Mouse (Mus musculus) cerebellum, adult 9-10 months (tissue): ENCODE results near the gene Leng8.
"Not testable (repeated sequence)": the region's sequence is repeated elsewhere in the genome, so short reads cannot be mapped to it uniquely, and the experiment has no call there.

Experiments used
- DNase-seq: peaks from one replicate; pipeline ENCODE4 v3.0.0; 2022

Gene Leng8

DNA sequence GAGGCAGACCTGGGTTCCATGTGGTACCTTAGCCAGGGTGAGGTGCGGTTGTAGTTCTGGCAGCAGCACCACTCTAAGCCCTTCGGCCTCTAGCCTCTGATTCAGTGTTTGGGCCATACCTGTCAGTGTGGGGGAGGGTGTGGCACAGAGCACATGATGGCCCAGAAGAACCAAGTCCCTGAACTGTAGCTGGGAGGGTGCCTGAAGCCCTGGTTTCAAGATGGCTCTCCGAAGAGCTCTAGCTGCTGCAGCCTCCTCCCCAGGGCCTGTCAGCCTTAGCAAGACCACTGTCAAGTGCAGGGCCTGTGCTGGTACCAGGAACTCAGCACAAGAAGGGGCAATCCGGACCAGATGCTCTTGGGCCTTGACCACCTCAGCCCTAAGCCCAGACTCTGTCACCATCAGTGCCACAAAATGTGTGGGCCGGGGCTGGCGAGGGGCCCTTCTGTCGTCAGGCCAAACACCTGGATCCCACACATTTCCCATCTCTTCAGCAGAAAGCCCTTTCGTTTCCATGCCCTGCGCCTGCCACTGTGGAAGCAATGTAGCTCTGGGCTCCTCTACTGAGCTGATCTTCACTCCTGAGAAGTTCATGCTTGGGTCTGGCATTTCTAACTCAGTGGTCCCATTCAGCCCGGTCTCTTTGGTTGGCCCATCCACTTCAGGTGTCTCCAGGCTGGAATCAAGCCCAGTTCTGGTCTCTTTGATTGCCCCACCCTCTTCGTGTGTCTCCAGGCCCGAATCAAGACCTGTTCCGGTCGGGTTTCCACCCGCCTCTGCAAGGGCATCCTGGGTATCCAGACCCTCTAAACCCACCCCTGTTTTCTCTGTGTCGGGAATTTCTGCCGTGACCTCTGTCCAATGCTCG is 11.7 kb downstream of the Leng8 start:
- peak; percentile 64 for DNase-seq

DNA sequence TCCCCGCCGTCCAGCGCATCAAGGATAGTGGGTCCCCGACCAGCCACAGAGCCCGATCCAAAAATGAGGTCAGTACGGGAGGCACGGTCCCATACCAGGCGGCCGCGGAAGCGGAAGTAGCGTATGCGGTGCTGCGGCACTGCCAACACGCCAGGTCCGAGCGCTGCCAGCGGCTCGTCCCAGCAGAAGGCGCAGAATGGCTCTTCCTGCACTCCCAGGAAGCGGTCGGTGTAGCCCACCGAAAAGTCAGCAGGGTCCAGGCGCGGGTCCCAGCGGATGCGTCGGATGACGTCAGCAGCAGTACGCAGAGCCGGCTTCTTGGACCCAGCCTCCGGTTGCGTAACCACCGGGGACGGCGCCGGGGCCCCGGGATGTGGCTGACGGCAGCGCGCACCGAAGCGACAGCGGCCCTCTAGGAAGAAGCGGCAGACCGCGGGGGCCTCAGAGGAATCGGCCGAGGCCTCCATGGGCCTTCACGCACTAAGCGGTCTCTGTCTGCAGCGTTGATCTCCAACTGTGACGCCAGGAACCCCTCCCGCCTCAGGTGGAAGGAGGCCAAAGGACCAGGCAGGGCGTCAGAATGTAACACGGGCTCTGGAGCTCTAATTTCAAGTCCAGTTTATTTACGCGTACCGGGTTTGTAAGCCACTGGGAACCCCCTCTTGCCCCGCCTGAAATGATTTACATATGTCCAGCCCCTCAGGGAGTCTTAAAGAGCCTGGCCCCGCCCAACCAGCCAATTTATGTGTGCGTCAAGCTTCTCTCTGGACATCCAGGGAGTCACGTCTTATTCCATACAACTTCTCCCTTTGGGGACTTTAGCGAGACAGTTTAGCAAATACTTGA is 12.6 kb downstream of the Leng8 start:
- peak; percentile 90 for DNase-seq

DNA sequence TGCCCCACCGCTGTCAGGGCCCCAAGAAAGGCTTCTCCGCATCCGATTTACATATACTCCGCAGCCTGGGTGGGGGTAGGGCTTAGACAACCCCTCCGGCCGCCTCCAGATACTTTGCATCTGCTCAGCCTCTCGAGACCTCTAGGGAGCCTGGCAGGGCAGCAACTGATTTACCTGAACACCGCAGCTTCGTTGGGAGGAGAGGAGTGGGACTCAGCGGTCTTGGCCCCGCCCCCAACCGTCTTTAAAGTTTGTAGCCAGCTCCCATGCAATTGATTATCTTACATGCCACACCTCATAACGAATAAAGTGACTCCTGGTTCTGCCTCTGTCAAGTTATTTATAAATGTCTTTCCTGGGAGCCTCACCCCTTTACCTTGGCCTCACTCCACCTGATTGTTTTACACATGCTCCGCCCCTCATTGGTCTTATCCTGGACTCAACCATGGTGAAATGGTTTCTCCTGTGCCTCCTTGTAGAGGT is 13.3 kb downstream of the Leng8 start, which contains the start of gene Leng9:
Gene Leng9, minus strand, starts transcription at position 316 of the 483 bp plus-strand sequence.
- DNase-seq: peak; percentile 82

DNA sequence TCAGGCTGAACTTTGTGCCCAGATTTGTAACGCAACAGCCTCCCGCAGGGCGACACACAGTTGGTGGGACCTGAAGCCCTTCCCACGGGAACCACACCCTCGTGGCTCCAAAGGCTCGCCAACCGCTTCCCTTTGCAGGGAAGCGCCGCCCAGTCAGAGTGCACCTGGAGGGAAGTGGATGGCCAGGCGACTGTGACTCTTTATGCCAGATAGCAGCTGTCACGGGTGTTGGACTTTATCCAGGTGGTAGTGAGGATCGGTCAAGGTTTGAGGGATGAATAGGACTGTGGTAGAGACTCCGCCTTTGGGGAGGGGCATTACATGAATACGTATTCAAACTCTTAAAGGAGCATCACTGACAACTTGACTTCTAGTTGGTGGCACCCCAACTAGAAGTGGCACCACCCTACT is 14.0 kb downstream of the Leng8 start:
- DNase-seq: peak; percentile 92

DNA sequence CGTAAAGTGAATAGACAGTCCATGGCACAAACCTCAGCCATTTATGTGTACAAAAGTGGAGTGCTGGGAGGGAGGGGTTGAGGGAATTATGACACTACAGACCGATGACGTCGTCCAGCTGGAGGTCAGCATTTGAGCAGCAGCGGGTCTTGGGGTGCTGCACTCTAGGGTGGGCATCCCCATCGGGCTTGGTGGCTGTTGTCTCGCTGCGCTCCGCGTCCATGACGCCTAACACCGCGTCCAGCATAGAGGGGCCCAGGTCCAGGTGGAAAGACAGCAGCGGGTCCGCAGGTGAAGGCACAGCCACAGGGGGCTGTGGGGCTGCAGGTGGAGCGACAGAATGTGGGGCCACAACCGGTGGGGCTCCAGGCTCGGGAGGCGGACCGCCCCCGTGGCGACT is 14.4 kb downstream of the Leng8 start:
- no peak for DNase-seq

DNA sequence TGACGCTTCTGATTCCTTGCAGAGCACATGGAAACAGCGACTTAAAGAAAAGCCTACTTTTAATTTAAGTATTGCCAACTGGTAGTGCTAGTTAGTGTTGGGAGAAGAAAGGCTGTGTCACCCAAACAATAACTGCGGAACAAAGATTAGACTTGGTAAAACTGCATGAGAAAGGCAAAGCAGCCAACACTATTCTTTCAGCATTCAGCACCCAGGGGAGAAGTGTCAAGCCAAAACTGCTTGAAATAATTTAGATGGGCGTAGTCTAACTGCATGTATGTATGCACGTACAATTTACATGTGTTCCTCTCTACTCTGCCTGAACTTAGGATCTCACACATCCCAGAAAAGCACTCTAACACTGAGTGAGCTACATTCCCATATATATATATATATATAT is 17.5 kb downstream of the Leng8 start:
- peak; percentile 7 for DNase-seq

DNA sequence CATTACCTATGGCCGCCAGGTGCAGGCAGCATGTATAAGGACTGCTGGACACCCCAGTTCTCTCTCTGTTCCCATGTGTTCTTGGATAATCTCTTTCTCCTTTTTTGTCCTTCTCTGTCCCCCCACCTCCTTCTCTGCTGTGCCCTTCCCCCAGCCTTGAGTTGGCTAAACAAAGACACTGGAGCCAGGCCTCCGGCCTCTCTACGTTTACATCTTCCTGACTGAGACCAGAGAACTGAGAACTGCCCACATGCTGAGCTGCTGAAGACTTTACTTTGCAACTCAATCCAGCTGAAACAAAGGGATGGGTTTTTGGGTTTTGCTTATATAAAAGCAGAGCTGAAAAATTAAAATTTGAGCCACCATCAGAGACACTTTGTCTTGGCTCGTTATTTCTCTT is 18.1 kb downstream of the Leng8 start:
- DNase-seq: peak; percentile 10

DNA sequence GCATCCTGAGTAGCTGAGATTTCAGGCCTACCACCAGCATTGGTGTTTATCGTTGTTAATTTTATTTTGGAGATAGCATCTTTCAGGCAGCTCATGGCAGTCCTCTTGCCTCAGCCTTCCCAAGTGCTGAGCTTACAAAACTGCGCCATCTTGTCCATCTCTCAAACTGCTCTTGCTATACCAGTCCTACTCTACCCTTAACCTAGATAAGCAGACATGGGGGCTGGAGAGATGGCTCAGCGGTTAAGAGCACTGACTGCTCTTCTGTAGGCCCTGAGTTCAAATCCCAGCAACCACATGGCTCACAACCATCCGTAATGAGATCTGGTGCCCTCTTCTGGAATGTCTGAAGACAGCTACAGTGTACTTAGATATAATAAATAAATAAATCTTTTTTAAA is 24.8 kb downstream of the Leng8 start:
- DNase-seq: not testable (repeated sequence)

DNA sequence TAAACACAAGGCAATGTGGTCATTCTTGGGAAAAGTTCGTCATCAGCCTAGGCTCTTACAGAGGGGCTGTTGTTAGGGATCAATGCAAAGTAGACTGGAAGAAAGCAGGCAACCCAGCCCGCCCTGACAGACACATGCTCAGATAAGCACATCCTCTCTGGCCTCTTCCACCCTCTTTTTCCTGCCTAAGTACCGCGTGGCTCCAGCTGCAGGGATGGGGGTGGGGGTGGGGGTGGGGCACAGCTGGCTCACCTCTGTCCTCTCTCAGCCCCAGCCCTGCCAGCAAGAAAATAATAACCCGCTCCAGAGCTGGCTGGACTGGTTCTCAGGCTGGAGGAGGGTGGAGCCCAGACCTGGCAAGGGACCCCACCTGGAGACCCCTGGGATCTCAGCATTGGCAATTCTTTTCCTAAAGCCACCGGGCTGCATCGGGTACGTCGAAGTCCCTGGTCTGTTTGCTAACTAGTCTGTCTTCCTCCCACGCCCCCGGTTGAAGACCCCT is 26.8 kb downstream of the Leng8 start:
- DNase-seq: no peak

DNA sequence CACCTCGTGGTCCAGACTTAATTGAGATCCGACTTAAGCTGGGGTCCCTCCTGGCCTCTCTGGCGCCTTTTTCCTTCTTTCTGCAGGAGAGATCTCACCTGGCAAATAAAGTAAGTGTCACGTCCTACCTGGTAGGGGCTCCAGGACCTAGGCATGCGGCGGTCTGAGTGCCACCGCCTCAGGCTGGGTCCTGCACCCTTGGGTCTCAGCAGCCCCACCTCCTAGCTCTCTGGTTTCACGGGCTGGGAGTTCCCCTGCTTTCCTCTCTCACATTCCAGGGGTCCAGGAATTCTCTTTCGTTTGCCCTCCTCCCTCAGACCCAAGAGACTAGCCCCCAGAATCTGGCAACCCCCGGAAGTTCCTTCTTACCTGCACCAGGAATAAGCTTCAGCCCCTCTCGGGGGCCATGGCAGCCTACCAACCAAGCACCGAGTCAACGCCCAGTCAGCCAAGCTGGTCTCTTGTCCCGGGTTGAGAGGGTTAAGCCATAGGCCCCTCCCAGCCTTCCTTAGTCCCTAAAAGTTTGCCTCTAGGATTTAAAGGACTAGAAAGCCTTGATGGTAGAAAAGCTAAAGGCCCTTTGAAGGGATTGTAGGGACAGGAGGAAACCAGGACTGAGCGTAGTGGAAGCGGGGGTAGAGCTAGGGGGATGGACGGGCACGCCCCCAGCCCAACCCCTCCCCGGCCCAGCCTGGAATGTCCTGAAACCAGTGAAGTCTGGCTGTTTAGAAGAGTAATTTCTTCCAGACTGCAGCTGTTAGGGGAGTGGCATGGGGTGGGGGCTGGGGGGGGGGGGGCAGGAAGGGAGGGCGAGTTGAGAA is 27.5 kb downstream of the Leng8 start, which contains the start of gene Cdc42ep5:
Gene Cdc42ep5, minus strand, starts transcription at position 771 of the 821 bp plus-strand sequence.
- no peak for DNase-seq

DNA sequence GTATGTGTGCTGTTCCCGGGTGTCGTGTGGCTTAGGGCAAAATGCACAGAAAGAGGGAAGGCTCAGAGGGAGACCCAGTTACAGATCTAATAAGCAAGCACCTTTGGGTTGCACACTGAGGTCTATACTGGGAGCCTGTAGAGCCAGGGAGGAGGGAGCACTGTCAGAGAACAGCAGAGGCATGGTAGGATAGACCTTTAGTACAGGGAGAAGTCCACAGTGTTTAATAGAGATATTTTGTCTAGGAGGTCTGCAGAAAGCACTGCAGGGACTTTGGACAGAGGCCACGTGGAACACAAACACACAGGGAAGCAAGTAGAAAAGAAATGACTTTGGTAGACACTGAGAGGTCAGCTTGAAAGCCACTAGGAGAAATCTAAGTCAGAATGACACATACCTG is 28.4 kb downstream of the Leng8 start:
- no peak for DNase-seq

DNA sequence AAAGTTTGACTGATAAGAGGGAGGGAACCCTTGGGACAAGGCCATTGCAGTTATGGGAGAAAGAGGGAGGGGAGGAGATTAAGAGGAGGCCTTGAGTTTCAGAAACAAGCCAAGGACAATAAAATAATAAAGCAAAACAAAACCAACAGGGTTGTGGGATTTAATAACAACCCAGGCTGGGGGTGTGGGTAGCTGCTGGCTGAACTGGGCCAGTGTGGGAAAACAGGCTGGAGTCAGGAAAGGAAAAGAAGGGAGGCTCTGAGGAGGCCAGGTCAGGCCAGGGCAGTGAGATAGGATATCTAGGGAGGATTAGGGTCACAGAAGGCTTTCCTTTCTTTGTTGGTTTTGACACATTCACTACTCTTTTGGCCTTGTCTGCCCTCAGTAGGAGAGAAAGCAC is 30.3 kb downstream of the Leng8 start:
- no peak for DNase-seq

DNA sequence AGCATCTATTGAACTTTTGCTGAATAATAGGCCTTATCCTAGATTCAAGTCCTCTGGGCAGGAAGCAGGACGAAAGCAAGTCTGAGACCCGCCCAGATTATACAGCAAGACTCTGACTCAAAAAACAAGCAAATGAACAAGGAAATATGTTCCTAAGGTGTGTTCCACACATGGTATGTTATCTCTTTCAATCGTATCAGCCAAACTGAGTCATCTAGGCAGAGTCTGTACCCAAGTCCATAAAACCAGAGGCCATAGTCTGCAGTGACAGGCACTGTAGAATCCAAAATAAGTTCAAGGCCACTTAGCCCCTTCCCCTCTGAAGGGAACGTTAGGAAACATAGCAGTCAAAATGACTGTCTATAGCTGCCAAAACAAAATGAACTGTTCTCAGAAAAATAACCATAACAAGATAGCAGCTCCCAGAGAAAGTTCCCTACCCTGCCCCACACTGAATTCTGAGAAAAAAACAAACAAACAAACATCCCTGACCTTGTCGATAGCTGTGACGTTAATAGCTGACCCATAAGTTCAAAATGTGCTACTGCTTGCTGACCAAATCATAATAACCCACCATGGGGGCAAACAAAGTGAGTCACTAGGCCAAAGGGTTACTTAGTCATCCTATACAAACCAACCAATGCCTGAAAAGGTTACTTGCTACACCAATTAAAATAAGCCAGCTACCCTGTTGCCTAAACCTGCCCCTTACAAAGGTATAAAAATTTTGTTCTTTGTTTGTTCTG is 33.5 kb downstream of the Leng8 start:
- no peak for DNase-seq

DNA sequence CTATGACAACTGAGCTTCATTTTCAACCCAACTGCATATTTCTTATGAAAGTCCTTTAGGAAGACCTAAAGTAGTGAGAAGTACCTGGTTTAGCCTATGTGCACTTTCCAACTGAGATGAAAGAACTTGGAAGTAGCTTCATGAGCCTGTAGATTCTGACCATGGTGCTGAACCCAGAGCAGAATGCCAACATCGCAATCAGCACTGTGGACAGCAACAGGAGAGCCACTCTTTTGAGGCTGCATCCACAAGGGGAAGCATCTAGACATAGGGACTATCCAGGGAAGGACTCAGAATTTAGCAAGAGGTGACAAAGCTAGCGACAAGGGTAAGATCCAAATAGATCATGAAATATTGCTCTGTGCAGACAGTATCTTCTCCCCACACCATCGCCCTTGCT is 41.6 kb downstream of the Leng8 start:
- DNase-seq: no peak
